Mouse (Mus musculus) heart, embryonic 16.5 days (tissue): ENCODE data around the gene Igflr1. TPM values are rescaled to one million over a fixed set of nuclear protein-coding genes. Genes with fewer than 3 reads are reported as not detected.
A peak's percentile ranks its signal among the peaks of the same experiment; 100 is the strongest.

ENCODE experiments used
- ATAC-seq: fragments of 200-750 bp; cut with Nextera tagmentation; replicated peaks from 2 replicates; pipeline ENCODE4 v1.8.0; 2017; ENCODE audit warnings: moderate number of reproducible peaks; ENCODE audit not compliant: insufficient read depth, low FRiP score; ENCODE audit errors: extremely low read depth
- H3K27ac ChIP-seq: fragments of 300-500 bp; sonication (generic); 2 replicates; pipeline ENCODE4 v1.5.1; 2014; ENCODE audit warnings: mild to moderate bottlenecking, low read length, control low read depth, moderate library complexity
- H3K27me3 ChIP-seq: fragments of 300-500 bp; sonication (generic); 2 replicates; pipeline ENCODE4 v1.6.1; 2014; ENCODE audit warnings: low read length, mixed read lengths; ENCODE audit not compliant: control insufficient read depth, insufficient read depth
- H3K36me3 ChIP-seq: fragments of 300-500 bp; sonication (generic); 2 replicates; pipeline ENCODE4 v1.6.1; 2014; ENCODE audit not compliant: control insufficient read depth, insufficient read depth
- H3K4me1 ChIP-seq: fragments of 300-500 bp; sonication (generic); 2 replicates; pipeline ENCODE4 v1.6.1; 2014; ENCODE audit warnings: low read length, mixed read lengths; ENCODE audit not compliant: control insufficient read depth, insufficient read depth
- H3K4me2 ChIP-seq: fragments of 300-500 bp; sonication (generic); 2 replicates; pipeline ENCODE4 v1.6.1; 2014; ENCODE audit warnings: low read depth, mild to moderate bottlenecking, control low read depth, low read length
- H3K4me3 ChIP-seq: fragments of 300-500 bp; sonication (generic); 2 replicates; pipeline ENCODE4 v1.5.1; 2014; ENCODE audit warnings: mild to moderate bottlenecking, control low read depth, low read length
- H3K9ac ChIP-seq: fragments of 300-500 bp; sonication (generic); 2 replicates; pipeline ENCODE4 v1.6.1; 2014; ENCODE audit warnings: low read length, control low read depth
- H3K9me3 ChIP-seq: fragments of 300-500 bp; sonication (generic); replicated peaks from 2 replicates; pipeline ENCODE4 v1.6.1; 2016; ENCODE audit warnings: low read length; ENCODE audit not compliant: control insufficient read depth
- WGBS: fragments of 180-500 bp; shearing (Covaris S2); extraction: QIAGEN DNeasy Blood & Tissue Kit; methylation state at CpG from one replicate; pipeline ENCODE4 v1.1.7; 2014; 5-methylcytosine and 5-hydroxymethylcytosine counted together
- polyA plus RNA-seq: library from polyadenylated mRNA; unstranded; fragments of >200 nt; fragmentation: Nextera tagmentation; extraction: Ambion mirVana; gene quantifications from 2 replicates; pipeline ENCODE4 v1.2.1, GENCODE M21; 2015

Igflr1 gene
- polyA plus RNA-seq, 1 experiment from 2014 or later: 3.9 TPM

DNA sequence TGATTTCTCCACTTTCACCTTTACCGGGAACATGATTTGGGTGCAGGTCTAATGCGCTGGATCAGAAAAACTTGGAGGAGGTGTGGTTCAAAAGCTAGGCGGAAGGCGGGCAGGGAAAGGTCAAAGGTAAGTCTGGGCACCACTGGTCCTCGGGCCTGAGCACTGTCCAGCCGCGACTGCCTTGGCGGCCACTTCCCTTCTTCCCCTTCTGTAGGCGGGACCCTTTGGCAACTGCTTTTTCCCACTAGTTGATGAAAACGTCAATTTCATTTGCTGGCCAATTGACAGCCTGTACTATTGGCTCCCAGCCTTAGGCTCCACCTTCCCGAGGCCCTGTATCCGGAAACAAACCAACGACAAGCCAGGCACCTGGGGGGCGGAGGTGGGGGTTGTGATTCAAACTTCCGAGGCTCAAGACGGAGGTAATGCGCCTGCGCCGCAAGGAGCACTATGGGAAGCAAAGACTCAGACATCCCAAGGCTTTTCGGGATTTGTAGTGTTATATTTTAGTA, 5.7 kb upstream of the Igflr1 start, which contains the start of gene Lin37:
Gene Lin37 (minus strand): TSS at position 396 of the 512 bp plus-strand sequence.
- Histone ChIP-seq H3K36me3 (peaks cover 30% of the 10 kb centered on the region), H3K9ac (peak within 1 kb of the TSS; percentile 86), H3K27ac (peak within 1 kb of the TSS; percentile 81), H3K4me2 (peak within 1 kb of the TSS; percentile 99), H3K27me3 (no peaks in the 10 kb centered on the region), H3K4me1 (peaks cover 19% of the 10 kb centered on the region), H3K9me3 (no peaks in the 10 kb centered on the region), H3K4me3 (peak within 1 kb of the TSS; percentile 82)
- WGBS: under 1% methylated on average over 20 of the region's 20 CpGs
- ATAC-seq: peak; percentile 83

DNA sequence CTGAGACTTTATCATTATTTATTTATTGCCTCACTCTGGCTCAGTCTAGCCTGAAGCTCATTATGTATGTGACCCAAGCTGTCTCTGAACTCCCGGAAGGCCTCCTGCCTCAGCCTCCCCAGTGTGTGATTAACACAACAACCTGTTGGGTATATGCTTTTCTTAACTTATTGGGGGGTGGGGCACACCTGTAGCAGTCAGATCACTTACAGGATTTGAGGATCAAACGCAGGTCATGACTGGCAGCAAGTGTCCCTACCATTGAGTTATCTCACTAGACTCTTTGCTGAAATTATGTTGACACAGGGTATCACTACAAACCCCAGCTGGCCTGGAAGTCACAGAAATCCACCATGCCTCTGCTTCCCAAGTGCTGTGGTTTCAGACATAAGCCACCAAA, 4.9 kb upstream of the Igflr1 start:
- peaks cover 24% of the 10 kb centered on the region for H3K36me3 ChIP-seq
- peak overlapping the region; percentile 99; the same call in 1 of the 2 replicates for H3K4me2 ChIP-seq
- H3K9me3 ChIP-seq: no peaks in the 10 kb centered on the region
- H3K27ac ChIP-seq: peak overlapping the region; percentile 65
- WGBS: 63% methylated on average over 2 of the region's 2 CpGs
- no peak for ATAC-seq
- H3K4me3 ChIP-seq: no peak overlapping the region
- H3K27me3 ChIP-seq: no peaks in the 10 kb centered on the region
- peaks cover 19% of the 10 kb centered on the region for H3K4me1 ChIP-seq
- peak overlapping the region; percentile 67 for H3K9ac ChIP-seq

DNA sequence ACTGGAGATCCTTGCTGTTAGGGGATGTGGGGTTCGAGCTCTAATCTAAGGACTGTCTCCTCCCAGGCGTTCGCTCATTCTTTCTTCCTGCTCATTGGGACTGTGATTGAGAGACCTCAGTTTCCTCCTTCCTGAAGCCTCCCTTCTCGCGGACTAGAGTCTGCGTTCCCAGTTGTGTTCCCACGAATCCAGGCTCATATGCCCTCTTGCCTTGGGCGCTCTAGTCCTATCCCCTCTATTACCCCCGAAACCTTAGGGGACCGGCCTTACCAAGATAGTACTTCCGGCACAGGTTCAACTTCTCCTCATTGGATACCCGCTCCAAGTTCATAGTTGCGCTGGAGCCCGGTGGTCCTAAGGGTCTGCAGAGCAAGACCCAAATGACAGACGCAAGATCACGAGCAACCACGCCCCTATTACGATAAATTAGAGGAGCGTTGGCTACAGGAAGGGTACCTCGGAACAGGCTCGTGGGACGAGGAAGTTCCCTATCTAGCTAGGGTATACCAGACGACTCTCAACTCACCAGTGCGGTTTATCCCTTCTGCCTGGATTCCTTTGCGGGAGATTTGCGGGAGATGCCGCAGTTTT, 2.6 kb upstream of the Igflr1 start:
- no peaks in the 10 kb centered on the region for H3K9me3 ChIP-seq
- H3K27me3 ChIP-seq: no peaks in the 10 kb centered on the region
- ATAC-seq: no peak
- H3K9ac ChIP-seq: peak overlapping the region; percentile 76
- H3K4me3 ChIP-seq: peak overlapping the region; percentile 95
- H3K36me3 ChIP-seq: peaks cover 17% of the 10 kb centered on the region
- peaks cover 19% of the 10 kb centered on the region for H3K4me1 ChIP-seq
- under 1% methylated on average over 27 of the region's 27 CpGs for WGBS
- peak overlapping the region; percentile 89 for H3K4me2 ChIP-seq
- H3K27ac ChIP-seq: peak overlapping the region; percentile 99

DNA sequence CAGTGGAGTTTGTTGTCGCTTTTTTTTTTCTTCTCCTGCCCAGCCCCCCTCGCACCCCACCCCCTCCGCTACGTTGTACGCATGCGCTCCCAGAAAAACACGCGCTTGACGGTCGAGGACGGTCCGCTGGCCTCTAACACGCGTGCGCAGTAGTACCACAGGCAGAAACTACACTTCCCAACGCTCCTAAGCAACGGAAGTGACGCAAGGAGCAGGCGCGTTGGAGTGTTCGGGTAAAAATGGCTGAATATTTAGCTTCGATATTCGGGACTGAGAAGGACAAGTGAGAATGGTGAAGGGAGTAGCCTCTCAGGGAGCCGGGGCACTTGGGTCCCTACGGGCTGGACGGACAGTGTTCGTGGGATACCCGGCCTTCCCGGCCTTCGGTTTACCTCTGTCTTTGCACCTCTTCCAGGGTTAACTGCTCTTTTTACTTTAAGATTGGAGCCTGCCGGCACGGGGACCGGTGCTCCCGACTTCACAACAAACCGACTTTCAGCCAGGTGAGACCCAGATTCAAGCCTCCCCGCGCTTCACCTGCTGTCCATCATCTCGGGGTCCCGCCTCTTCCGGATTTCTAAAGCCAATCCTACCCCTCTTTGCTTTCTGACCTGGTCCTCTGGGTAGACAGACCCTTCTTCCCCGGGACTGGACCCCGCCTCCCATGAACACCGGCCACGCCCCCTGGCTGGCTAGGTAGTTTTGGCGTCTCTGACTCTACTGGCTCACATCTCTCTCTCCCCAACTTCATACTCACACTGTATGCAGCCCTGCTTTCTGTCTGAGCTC, 1.9 kb upstream of the Igflr1 start, which contains the start of the genes U2af1l4, Gm49396 and Psenen:
Gene U2af1l4 (plus strand): TSS at position 185 of the 789 bp plus-strand sequence.
Gene Gm49396 (plus strand): TSS at position 228 of the 789 bp plus-strand sequence.
Gene Psenen (minus strand): TSS at position 511 of the 789 bp plus-strand sequence.
- peak within 1 kb of the TSS; percentile 95 for H3K4me3 ChIP-seq
- H3K4me1 ChIP-seq: peaks cover 15% of the 10 kb centered on the region
- no peaks in the 10 kb centered on the region for H3K27me3 ChIP-seq
- peak within 1 kb of the TSS; percentile 92 for H3K9ac ChIP-seq
- H3K27ac ChIP-seq: peak within 1 kb of the TSS; percentile 99
- WGBS: under 1% methylated on average over 45 of the region's 45 CpGs
- H3K36me3 ChIP-seq: peaks cover 21% of the 10 kb centered on the region
- H3K9me3 ChIP-seq: no peaks in the 10 kb centered on the region
- peak; percentile 85 for ATAC-seq
- H3K4me2 ChIP-seq: peak within 1 kb of the TSS; percentile 89

DNA sequence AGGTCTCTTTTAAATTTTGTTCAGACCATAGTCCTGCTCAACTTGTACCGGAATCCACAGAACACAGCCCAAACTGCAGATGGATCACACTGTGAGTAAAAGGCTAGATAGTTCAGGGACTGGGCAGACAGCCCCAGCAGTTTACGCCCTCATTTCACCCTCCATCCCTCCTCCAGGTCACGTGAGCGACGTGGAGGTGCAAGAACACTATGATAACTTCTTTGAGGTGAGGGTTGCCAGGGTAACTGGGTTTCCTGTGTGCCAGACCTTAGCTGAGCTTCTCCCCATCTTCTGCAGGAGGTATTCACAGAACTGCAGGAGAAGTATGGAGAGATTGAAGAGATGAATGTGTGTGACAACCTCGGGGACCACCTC, 1.3 kb upstream of the Igflr1 start:
- Histone ChIP-seq H3K9ac (peak overlapping the region; percentile 92), H3K4me2 (peak overlapping the region; percentile 79), H3K36me3 (peaks cover 27% of the 10 kb centered on the region), H3K4me1 (peaks cover 9% of the 10 kb centered on the region), H3K4me3 (peak overlapping the region; percentile 95), H3K27me3 (no peaks in the 10 kb centered on the region), H3K27ac (peak overlapping the region; percentile 99), H3K9me3 (no peaks in the 10 kb centered on the region)
- ATAC-seq: no peak
- WGBS: 21% methylated on average over 6 of the region's 6 CpGs

DNA sequence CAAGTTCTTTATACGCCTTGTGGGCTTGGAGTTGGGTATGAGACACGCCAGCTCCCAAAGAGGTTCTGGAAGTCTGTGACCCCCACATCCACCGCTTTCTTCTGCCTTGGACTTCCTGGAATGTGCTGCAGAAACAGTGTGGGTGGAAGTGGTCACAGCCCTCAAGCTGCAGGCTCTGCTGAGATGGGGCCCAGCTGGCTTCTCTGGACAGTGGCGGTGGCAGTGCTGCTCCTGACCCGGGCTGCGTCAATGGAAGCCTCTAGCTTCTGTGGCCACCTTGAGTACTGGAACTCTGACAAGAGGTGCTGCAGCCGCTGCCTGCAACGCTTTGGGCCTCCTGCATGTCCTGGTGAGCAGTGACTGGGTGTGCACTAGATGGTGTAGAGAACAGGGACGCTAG, 806 bp downstream of the Igflr1 start:
- H3K27ac ChIP-seq: no peak overlapping the region
- no peaks in the 10 kb centered on the region for H3K27me3 ChIP-seq
- H3K4me2 ChIP-seq: no peak overlapping the region
- no peak overlapping the region for H3K9ac ChIP-seq
- no peak overlapping the region for H3K4me3 ChIP-seq
- H3K4me1 ChIP-seq: peaks cover 6% of the 10 kb centered on the region
- peaks cover 47% of the 10 kb centered on the region for H3K36me3 ChIP-seq
- 79% methylated on average over 9 of the region's 9 CpGs for whole genome bisulfite sequencing
- ATAC-seq: no peak
- H3K9me3 ChIP-seq: no peaks in the 10 kb centered on the region

DNA sequence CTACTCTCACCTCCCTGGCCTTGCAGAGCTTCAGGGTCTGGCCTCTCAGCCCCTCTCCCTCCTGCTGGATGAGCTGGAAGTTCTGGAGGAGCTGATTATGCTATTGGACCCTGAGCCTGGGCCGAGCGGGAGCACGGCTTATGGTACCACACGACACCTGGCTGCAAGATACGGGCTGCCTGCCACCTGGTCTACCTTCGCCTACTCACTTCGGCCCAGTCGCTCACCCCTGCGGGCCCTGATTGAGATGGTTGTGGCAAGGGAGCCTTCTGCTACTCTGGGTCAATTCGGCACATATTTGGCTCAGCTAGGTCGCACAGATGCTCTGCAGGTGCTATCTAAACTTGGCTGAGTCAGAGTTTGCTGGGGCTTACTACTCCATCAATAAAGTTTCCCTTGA, 2.3 kb downstream of the Igflr1 start:
- no peak overlapping the region for H3K27ac ChIP-seq
- no peak overlapping the region for H3K9ac ChIP-seq
- peaks cover 58% of the 10 kb centered on the region for H3K36me3 ChIP-seq
- no peak for ATAC-seq
- H3K4me3 ChIP-seq: no peak overlapping the region
- no peaks in the 10 kb centered on the region for H3K27me3 ChIP-seq
- WGBS: 86% methylated on average over 11 of the region's 11 CpGs
- H3K4me1 ChIP-seq: peaks cover 6% of the 10 kb centered on the region
- no peak overlapping the region for H3K4me2 ChIP-seq
- no peaks in the 10 kb centered on the region for H3K9me3 ChIP-seq

DNA sequence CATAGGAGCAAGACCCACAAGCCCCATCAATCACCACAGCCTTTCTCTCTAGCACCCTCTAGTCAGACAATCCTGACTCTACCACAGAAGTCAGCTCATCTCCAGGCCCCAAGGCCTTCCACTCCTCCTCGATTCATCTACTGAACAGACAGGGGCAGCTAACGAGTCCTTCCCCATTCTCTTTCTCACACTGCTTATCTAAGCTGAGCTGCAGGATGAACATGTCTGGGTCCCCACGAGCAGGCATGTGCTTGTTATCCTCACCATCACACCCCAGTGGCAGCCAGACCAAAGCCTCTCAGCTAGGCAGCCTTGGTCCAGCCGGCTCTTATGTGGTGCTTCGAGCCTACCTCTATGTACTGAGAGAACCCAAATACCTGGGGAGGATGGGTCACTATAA, 7.2 kb downstream of the Igflr1 start:
- H3K27ac ChIP-seq: no peak overlapping the region
- no peak overlapping the region for H3K4me3 ChIP-seq
- H3K4me2 ChIP-seq: no peak overlapping the region
- no peaks in the 10 kb centered on the region for H3K27me3 ChIP-seq
- peaks cover 84% of the 10 kb centered on the region for H3K36me3 ChIP-seq
- WGBS: 87% methylated on average over 5 of the region's 5 CpGs
- no peak overlapping the region for H3K9ac ChIP-seq
- ATAC-seq: no peak
- peaks cover 7% of the 10 kb centered on the region; the same call in 1 of the 2 replicates for H3K4me1 ChIP-seq
- no peaks in the 10 kb centered on the region for H3K9me3 ChIP-seq

DNA sequence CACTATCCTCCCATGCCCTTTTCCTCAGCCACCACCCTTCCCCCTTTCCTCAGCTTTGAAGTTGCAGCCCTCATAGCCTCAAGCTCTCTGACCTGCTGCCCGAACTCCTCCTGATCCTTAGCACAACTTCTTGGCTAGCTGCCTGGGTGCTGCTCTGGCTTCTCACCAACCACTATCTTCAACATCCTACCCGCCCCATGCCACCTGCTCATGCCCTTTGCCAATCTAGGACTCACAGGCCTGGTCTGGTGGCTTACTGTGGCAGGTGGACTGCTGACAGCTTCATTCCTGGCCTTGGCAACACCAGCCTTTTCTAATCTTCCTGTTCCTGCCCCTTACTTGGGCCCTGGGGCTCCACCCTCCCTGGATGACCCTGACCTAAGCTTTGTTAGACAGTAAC, 7.7 kb downstream of the Igflr1 start:
- Histone ChIP-seq H3K27ac (0 out of 2 replicates have a peak overlapping the region, but pooled peaks have one; percentile 7), H3K9me3 (no peaks in the 10 kb centered on the region), H3K27me3 (no peaks in the 10 kb centered on the region), H3K4me3 (no peak overlapping the region), H3K4me1 (peaks cover 7% of the 10 kb centered on the region; the same call in 1 of the 2 replicates), H3K9ac (no peak overlapping the region), H3K4me2 (no peak overlapping the region), H3K36me3 (peaks cover 86% of the 10 kb centered on the region)
- ATAC-seq: peak; percentile 35
- 49% methylated on average over 2 of the region's 2 CpGs for WGBS
